Mouse (Mus musculus): Measurements from ENCODE around the gene Tmem79. TPM values are rescaled to one million over a fixed set of nuclear protein-coding genes. Genes with fewer than 3 reads are reported as not detected.
A peak's percentile ranks its signal among the peaks of the same experiment; 100 is the strongest.

Gene Tmem79
- polyA plus RNA-seq, 1 experiment from 2014 or later, result 5.2 TPM

GRCm38 (mm10) chr3:88339006-88339405 lies 3.1 kb upstream of the Tmem79 start:
- no peak overlapping the region for H3K9ac ChIP-seq
- WGBS, result 73% methylated on average over 3 of the region's 3 CpGs
- H3K4me2 ChIP-seq, result no peak overlapping the region
- no peak overlapping the region for H3K27ac ChIP-seq
- peaks cover 30% of the 10 kb centered on the region for H3K36me3 ChIP-seq
- H3K9me3 ChIP-seq (replicated peaks), result no peaks in the 10 kb centered on the region
- peaks cover 32% of the 10 kb centered on the region for H3K4me1 ChIP-seq
- H3K4me3 ChIP-seq (replicated peaks), result no peak overlapping the region
- ATAC-seq (replicated peaks; ENCODE audit: low FRiP score), result no peak
- H3K27me3 ChIP-seq, result no peaks in the 10 kb centered on the region

GRCm38 (mm10) chr3:88338316-88338715 lies 2.4 kb upstream of the Tmem79 start:
- 94% methylated on average over 7 of the region's 7 CpGs for WGBS
- no peak overlapping the region for H3K9ac ChIP-seq
- H3K36me3 ChIP-seq, result peaks cover 24% of the 10 kb centered on the region
- no peak overlapping the region for H3K27ac ChIP-seq
- no peak overlapping the region for H3K4me3 ChIP-seq (replicated peaks)
- ATAC-seq (replicated peaks; ENCODE audit: low FRiP score), result no peak
- H3K9me3 ChIP-seq (replicated peaks), result no peaks in the 10 kb centered on the region
- H3K4me1 ChIP-seq, result peaks cover 38% of the 10 kb centered on the region
- no peak overlapping the region for H3K4me2 ChIP-seq
- H3K27me3 ChIP-seq, result no peaks in the 10 kb centered on the region

- H3K4me1 ChIP-seq, result peaks cover 42% of the 10 kb centered on the region
- H3K9ac ChIP-seq, result 0 out of 2 replicates have a peak overlapping the region, but pooled peaks have one; percentile 21
- peak overlapping the region; percentile 81 for H3K4me3 ChIP-seq (replicated peaks)
- no peaks in the 10 kb centered on the region for H3K27me3 ChIP-seq
- WGBS, result 70% methylated on average over 11 of the region's 11 CpGs
- H3K4me2 ChIP-seq, result peak overlapping the region; percentile 65
- peak overlapping the region; percentile 60; the same call in 1 of the 2 replicates for H3K27ac ChIP-seq
- H3K9me3 ChIP-seq (replicated peaks), result no peaks in the 10 kb centered on the region
- peaks cover 15% of the 10 kb centered on the region for H3K36me3 ChIP-seq
- ATAC-seq (replicated peaks; ENCODE audit: low FRiP score), result no peak
Observed at GRCm38 (mm10) chr3:88337367-88338020, 1.5 kb upstream of the Tmem79 start.

- WGBS, result under 1% methylated on average over 27 of the region's 27 CpGs
- H3K4me3 ChIP-seq (replicated peaks), result peak overlapping the region; percentile 81
- H3K36me3 ChIP-seq, result 0 out of 2 replicates have a peak, but pooled peaks cover 4% of the 10 kb centered on the region
- H3K9ac ChIP-seq, result peak overlapping the region; percentile 95
- peak; percentile 73 for ATAC-seq (replicated peaks; ENCODE audit: low FRiP score)
- H3K27ac ChIP-seq, result peak overlapping the region; percentile 96
- no peaks in the 10 kb centered on the region for H3K9me3 ChIP-seq (replicated peaks)
- H3K27me3 ChIP-seq, result no peaks in the 10 kb centered on the region
- peak overlapping the region; percentile 65 for H3K4me2 ChIP-seq
- peaks cover 42% of the 10 kb centered on the region for H3K4me1 ChIP-seq
Observed at GRCm38 (mm10) chr3:88335436-88336053, 403 bp downstream of the Tmem79 start.

GRCm38 (mm10) chr3:88334902-88335435 lies 979 bp downstream of the Tmem79 start:
- H3K4me1 ChIP-seq, result peaks cover 42% of the 10 kb centered on the region
- H3K36me3 ChIP-seq, result peaks cover 4% of the 10 kb centered on the region; the same call in 1 of the 2 replicates
- 37% methylated on average over 3 of the region's 3 CpGs for WGBS
- H3K4me3 ChIP-seq (replicated peaks), result peak overlapping the region; percentile 81
- H3K9ac ChIP-seq, result peak overlapping the region; percentile 95
- peak overlapping the region; percentile 96 for H3K27ac ChIP-seq
- no peaks in the 10 kb centered on the region for H3K27me3 ChIP-seq
- H3K4me2 ChIP-seq, result peak overlapping the region; percentile 65
- no peak for ATAC-seq (replicated peaks; ENCODE audit: low FRiP score)
- no peaks in the 10 kb centered on the region for H3K9me3 ChIP-seq (replicated peaks)

- 0 out of 2 replicates have a peak overlapping the region, but pooled peaks have one; percentile 14 for H3K9ac ChIP-seq
- H3K9me3 ChIP-seq (replicated peaks), result no peaks in the 10 kb centered on the region
- H3K4me1 ChIP-seq, result peaks cover 39% of the 10 kb centered on the region
- peaks cover 13% of the 10 kb centered on the region for H3K36me3 ChIP-seq
- peak overlapping the region; percentile 96 for H3K27ac ChIP-seq
- no peak for ATAC-seq (replicated peaks; ENCODE audit: low FRiP score)
- WGBS, result 43% methylated on average over 12 of the region's 12 CpGs
- no peaks in the 10 kb centered on the region for H3K27me3 ChIP-seq
- H3K4me3 ChIP-seq (replicated peaks), result peak overlapping the region; percentile 81
- peak overlapping the region; percentile 65 for H3K4me2 ChIP-seq
Observed at GRCm38 (mm10) chr3:88334029-88334658, 1.8 kb downstream of the Tmem79 start.

- no peak overlapping the region for H3K9ac ChIP-seq
- H3K4me1 ChIP-seq, result peaks cover 23% of the 10 kb centered on the region
- H3K4me2 ChIP-seq, result no peak overlapping the region
- H3K27ac ChIP-seq, result no peak overlapping the region
- H3K9me3 ChIP-seq (replicated peaks), result no peaks in the 10 kb centered on the region
- peaks cover 33% of the 10 kb centered on the region for H3K36me3 ChIP-seq
- no peak overlapping the region for H3K4me3 ChIP-seq (replicated peaks)
- ATAC-seq (replicated peaks; ENCODE audit: low FRiP score), result no peak
- no peaks in the 10 kb centered on the region for H3K27me3 ChIP-seq
- WGBS, result 33% methylated on average over 2 of the region's 2 CpGs
Observed at GRCm38 (mm10) chr3:88331282-88331681, 4.7 kb downstream of the Tmem79 start.

GRCm38 (mm10) chr3:88328956-88329355 lies 7.0 kb downstream of the Tmem79 start:
- H3K36me3 ChIP-seq, result peaks cover 34% of the 10 kb centered on the region
- H3K9ac ChIP-seq, result no peak overlapping the region
- H3K27me3 ChIP-seq, result no peaks in the 10 kb centered on the region
- H3K9me3 ChIP-seq (replicated peaks), result no peaks in the 10 kb centered on the region
- no peak overlapping the region for H3K27ac ChIP-seq
- no peak for ATAC-seq (replicated peaks; ENCODE audit: low FRiP score)
- 52% methylated on average over 5 of the region's 5 CpGs for WGBS
- no peak overlapping the region for H3K4me3 ChIP-seq (replicated peaks)
- H3K4me2 ChIP-seq, result no peak overlapping the region
- H3K4me1 ChIP-seq, result peaks cover 21% of the 10 kb centered on the region

- Histone ChIP-seq H3K9me3 (replicated peaks) (no peaks in the 10 kb centered on the region), H3K4me3 (replicated peaks) (peak within 1 kb of the TSS; percentile 54)
- under 1% methylated on average over 10 of the region's 10 CpGs for WGBS
Observed at GRCm38 (mm10) chr3:88324951-88325405, 11.0 kb downstream of the Tmem79 start, which contains the start of gene Glmp. TSS of gene Glmp (plus strand) at chr3:88325023.

GRCm38 (mm10) chr3:88299172-88299571 lies 36.8 kb downstream of the Tmem79 start:
- Histone ChIP-seq H3K9me3 (replicated peaks) (no peaks in the 10 kb centered on the region), H3K36me3 (peaks cover 51% of the 10 kb centered on the region), H3K27me3 (no peaks in the 10 kb centered on the region), H3K4me2 (no peak overlapping the region), H3K9ac (no peak overlapping the region), H3K4me1 (peaks cover 10% of the 10 kb centered on the region), H3K4me3 (replicated peaks) (no peak overlapping the region), H3K27ac (no peak overlapping the region)
- no peak for ATAC-seq (replicated peaks; ENCODE audit: low FRiP score)
- 91% methylated on average over 1 of the region's 1 CpGs for WGBS

More at GRCm38 (mm10) chr3:88324951-88325405, 11.0 kb downstream of the Tmem79 start, which contains the start of gene Glmp:
- H3K4me1 ChIP-seq, result peaks cover 12% of the 10 kb centered on the region
- H3K27me3 ChIP-seq, result no peaks in the 10 kb centered on the region
- ATAC-seq (replicated peaks; ENCODE audit: low FRiP score), result peak; percentile 82
- peak within 1 kb of the TSS; percentile 52 for H3K9ac ChIP-seq
- H3K27ac ChIP-seq, result peak within 1 kb of the TSS; percentile 5; the same call in 1 of the 2 replicates
- peak within 1 kb of the TSS; percentile 82 for H3K4me2 ChIP-seq
- H3K36me3 ChIP-seq, result peaks cover 74% of the 10 kb centered on the region

GRCm38 (mm10) chr3:88297321-88297851 lies 38.6 kb downstream of the Tmem79 start:
- H3K9me3 ChIP-seq (replicated peaks), result no peaks in the 10 kb centered on the region
- H3K4me2 ChIP-seq, result peak overlapping the region; percentile 67
- H3K9ac ChIP-seq, result peak overlapping the region; percentile 78
- WGBS, result under 1% methylated on average over 30 of the region's 30 CpGs
- no peaks in the 10 kb centered on the region for H3K27me3 ChIP-seq
- peaks cover 10% of the 10 kb centered on the region for H3K4me1 ChIP-seq
- H3K4me3 ChIP-seq (replicated peaks), result peak overlapping the region; percentile 80
- H3K36me3 ChIP-seq, result peaks cover 35% of the 10 kb centered on the region
- ATAC-seq (replicated peaks; ENCODE audit: low FRiP score), result no peak
- H3K27ac ChIP-seq, result peak overlapping the region; percentile 95
